Comparison of ENCODE assay signal across 12 mouse cellular contexts in the genomic region with DNA sequence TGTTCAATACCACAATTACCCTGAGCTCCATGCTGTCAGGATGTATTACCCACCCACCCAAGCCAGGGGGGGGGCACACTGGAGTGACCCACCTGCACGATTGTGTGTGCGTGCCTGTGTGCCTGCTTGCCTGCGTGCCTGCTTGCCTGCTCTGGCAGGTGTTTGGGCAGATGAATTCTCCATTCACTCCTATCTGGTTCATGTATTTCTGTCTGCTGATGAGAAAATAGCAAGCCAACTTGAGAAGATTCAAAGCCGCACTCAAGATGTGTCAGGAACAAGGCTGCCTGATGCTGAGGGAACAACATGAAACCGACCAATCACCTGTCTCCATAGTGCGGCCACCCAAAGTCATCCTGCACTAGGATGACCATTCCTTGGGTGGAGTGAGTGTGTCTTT.
DNase-seq lines count a peak whose midpoint lies in the region; ATAC-seq and TF ChIP-seq lines count a peak whose summit lies in the region.
"Had no signal": no experiment of that assay in that cellular context is flagged by ENCODE, and none has a peak within 500 bp of the region (broad histone marks: within the 10 kb centered on the region; RNA-seq: fewer than 3 reads in every experiment).

No protein-coding gene starts in this region.

- ATAC-seq in erythroblast, adult 5-6 weeks (replicated peaks; ENCODE audit: low FRiP score, poor library complexity, severe bottlenecking), result no peak
- 0 out of 2 replicates have a peak, but pooled peaks have one; percentile 20 for ATAC-seq in lung, embryonic 15.5 days (ENCODE audit: borderline replicate concordance, extremely low read depth, low FRiP score, low TSS enrichment)
- no peak for ATAC-seq in liver, embryonic 14.5 days (ENCODE audit: insufficient read depth)

- TF ChIP-seq CTCF in liver, embryonic 14.5 days (IDR thresholded peaks at IDR 0.05; ENCODE audit: low read depth), result no peak
- TF ChIP-seq CTCF in lung, adult 2 months (IDR thresholded peaks at IDR 0.05; ENCODE audit: insufficient read depth, low read length), result no peak

- H3K4me2 ChIP-seq in lung, embryonic 15.5 days, result no peak overlapping the region
- peak overlapping the region; percentile 46 for H3K4me2 ChIP-seq in liver, embryonic 14.5 days (ENCODE audit: low read depth)
- H3K4me2 ChIP-seq: neural tube, embryonic 12.5 days had no signal

- no peaks in the 10 kb centered on the region for H3K36me3 ChIP-seq in erythroblast, embryonic 14.5 days (ENCODE audit: control insufficient read depth)
- H3K36me3 ChIP-seq in lung, embryonic 15.5 days, result no peaks in the 10 kb centered on the region
- H3K36me3 ChIP-seq in liver, embryonic 14.5 days (replicated peaks; ENCODE audit: control insufficient read depth, insufficient read depth, low read depth), result no peaks in the 10 kb centered on the region
- H3K36me3 ChIP-seq: kidney, embryonic 15.5 days; neural tube, embryonic 12.5 days had no signal

- WGBS in lung, embryonic 15.5 days, result 93% methylated on average over 6 of the region's 6 CpGs
- 78% methylated on average over 6 of the region's 6 CpGs for WGBS in liver, embryonic 14.5 days (ENCODE audit: insufficient replicate concordance)
- 88% methylated on average over 6 of the region's 6 CpGs for WGBS in lung, adult 2 months

- DNase-seq in lung, adult 18-20 months, result no peak
- no peak for DNase-seq in liver, embryonic 14.5 days (ENCODE audit: low read depth in 3 of 3, low spot score in 3 of 3)
- DNase-seq in thymus, postnatal 36 days, result peak; percentile 11 to 41
- no peak for DNase-seq in frontal cortex, postnatal 25 days (ENCODE audit: low spot score in 2 of 2)
- DNase-seq in lung, adult 2 months, result no peak
- DNase-seq: cerebellum, postnatal 36 days; right cerebral cortex, adult 18-20 months had no signal

- no peak for TF ChIP-seq POLR2A in lung, adult 2 months (IDR thresholded peaks at IDR 0.05; ENCODE audit: borderline replicate concordance, extremely low read depth, low read depth, low read length)

- H3K4me3 ChIP-seq in erythroblast, embryonic 14.5 days (replicated peaks), result peak overlapping the region; percentile 25
- H3K4me3 ChIP-seq in lung, embryonic 15.5 days, result no peak overlapping the region
- H3K4me3 ChIP-seq in liver, embryonic 14.5 days (ENCODE audit: insufficient read depth in 1 of 2, low read depth in 2 of 2, low read length in 2 of 2), result no peak overlapping the region
- no peak overlapping the region for H3K4me3 ChIP-seq in lung, adult 2 months (replicated peaks; ENCODE audit: extremely low read depth, low read depth, low read length)
- H3K4me3 ChIP-seq: kidney, embryonic 15.5 days; neural tube, embryonic 12.5 days had no signal

- H3K27me3 ChIP-seq in erythroblast, embryonic 14.5 days (ENCODE audit: control insufficient read depth), result no peaks in the 10 kb centered on the region
- no peaks in the 10 kb centered on the region for H3K27me3 ChIP-seq in lung, embryonic 15.5 days
- H3K27me3 ChIP-seq in liver, embryonic 14.5 days (ENCODE audit: control insufficient read depth, insufficient read depth, low read length), result no peaks in the 10 kb centered on the region
- H3K27me3 ChIP-seq: kidney, embryonic 15.5 days; neural tube, embryonic 12.5 days had no signal

- no peak overlapping the region for H3K27ac ChIP-seq in lung, embryonic 15.5 days
- H3K27ac ChIP-seq in liver, embryonic 14.5 days, result no peak overlapping the region
- H3K27ac ChIP-seq: neural tube, embryonic 12.5 days had no signal

- H3K9me3 ChIP-seq in erythroblast, embryonic 14.5 days (ENCODE audit: control insufficient read depth, low read length), result no peaks in the 10 kb centered on the region
- no peaks in the 10 kb centered on the region for H3K9me3 ChIP-seq in lung, embryonic 15.5 days
- no peaks in the 10 kb centered on the region for H3K9me3 ChIP-seq in liver, embryonic 14.5 days (ENCODE audit: control insufficient read depth, low read length)
- H3K9me3 ChIP-seq: kidney, embryonic 15.5 days; neural tube, embryonic 12.5 days had no signal

- H3K9ac ChIP-seq in lung, embryonic 15.5 days, result no peak overlapping the region
- no peak overlapping the region for H3K9ac ChIP-seq in liver, embryonic 14.5 days (replicated peaks)
- H3K9ac ChIP-seq: kidney, embryonic 15.5 days; neural tube, embryonic 12.5 days had no signal

- no peak for TF ChIP-seq EP300 in liver, embryonic 14.5 days (IDR thresholded peaks at IDR 0.05; ENCODE audit: low read depth)

- peaks cover 9% of the 10 kb centered on the region for H3K4me1 ChIP-seq in erythroblast, embryonic 14.5 days (ENCODE audit: control insufficient read depth)
- H3K4me1 ChIP-seq in lung, embryonic 15.5 days, result peaks cover 21% of the 10 kb centered on the region; the same call in 1 of the 2 replicates
- peaks cover 0 to 12% of the 10 kb centered on the region in 2 experiments; a peak in 2 of 4 replicates for H3K4me1 ChIP-seq in liver, embryonic 14.5 days (replicated peaks; ENCODE audit: control insufficient read depth in 2 of 2, insufficient read depth in 2 of 2, low read length in 1 of 2)
- H3K4me1 ChIP-seq in lung, adult 2 months (ENCODE audit: control insufficient read depth, insufficient read depth, low read length), result peaks cover 11% of the 10 kb centered on the region

Comparison
In these comparisons a context has a peak if more than half of its experiments do, and no peak if none do; other contexts are left out.
1. DNase-seq: peak in thymus, postnatal 36 days (2 of 2); none in lung, adult 18-20 months (0 of 2), liver, embryonic 14.5 days (0 of 3), frontal cortex, postnatal 25 days (0 of 2) and lung, adult 2 months (single experiment).